Mouse (Mus musculus) lung, postnatal 0 days (tissue): ENCODE results near the gene Fadd.
A peak's percentile ranks its signal among the peaks of the same experiment; 100 is the strongest.

Experiments used
- CTCF ChIP-seq: IDR thresholded peaks from 2 replicates; pipeline ENCODE4 v1.5.1; 2016; ENCODE audit warnings: antibody characterized with exemption, mild to moderate bottlenecking
- EP300 ChIP-seq: IDR thresholded peaks from 2 replicates; pipeline ENCODE4 v1.6.1; 2016; ENCODE audit warnings: antibody characterized with exemption, mild to moderate bottlenecking, control low read depth

DNA sequence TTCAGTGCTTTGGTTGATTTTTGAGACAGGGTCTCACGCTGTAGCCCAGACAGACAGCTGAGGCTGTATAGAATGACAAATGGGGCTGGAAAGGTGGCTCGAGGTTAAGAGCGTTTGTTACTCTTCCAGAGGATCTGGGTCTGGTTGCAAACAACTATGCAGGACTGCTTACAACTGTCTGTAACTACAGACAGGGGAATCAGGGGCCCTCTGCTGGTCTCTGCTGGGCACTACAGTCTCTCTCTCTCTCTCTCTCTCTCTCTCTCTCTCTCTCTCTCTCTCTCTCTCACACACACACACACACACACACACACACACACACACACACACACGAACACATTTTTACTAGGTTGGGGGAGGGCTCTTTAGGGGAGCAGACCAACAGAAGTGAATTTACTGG is 1.4 kb upstream of the Fadd start:
- TF ChIP-seq CTCF (peak; percentile 75), EP300 (no peak)
